Mouse (Mus musculus) intestine, embryonic 16.5 days (tissue): ENCODE data around the gene Paqr9. TPM values are rescaled to one million over a fixed set of nuclear protein-coding genes. Genes with fewer than 3 reads are reported as not detected.
A peak's percentile ranks its signal among the peaks of the same experiment; 100 is the strongest.

ENCODE experiments used
- ATAC-seq: fragments of 200-750 bp; cut with Nextera tagmentation; 2 replicates; pipeline ENCODE4 v1.8.0; 2017; ENCODE audit warnings: moderate TSS enrichment, moderate library complexity
- H3K27ac ChIP-seq: fragments of 300-500 bp; sonication (generic); 2 replicates; pipeline ENCODE4 v1.5.1; 2014; ENCODE audit warnings: mild to moderate bottlenecking, low read length
- H3K27me3 ChIP-seq: fragments of 300-500 bp; sonication (generic); replicated peaks from 2 replicates; pipeline ENCODE4 v1.6.1; 2014; ENCODE audit warnings: low read length, control low read depth, mixed read lengths; ENCODE audit not compliant: control insufficient read depth, insufficient read depth
- H3K36me3 ChIP-seq: fragments of 300-500 bp; sonication (generic); 2 replicates; pipeline ENCODE4 v1.6.1; 2014; ENCODE audit warnings: low read length, control low read depth; ENCODE audit not compliant: control insufficient read depth, insufficient read depth
- H3K4me1 ChIP-seq: fragments of 300-500 bp; sonication (generic); 2 replicates; pipeline ENCODE4 v1.6.1; 2014; ENCODE audit warnings: low read length, control low read depth, mixed read lengths; ENCODE audit not compliant: control insufficient read depth, insufficient read depth
- H3K4me2 ChIP-seq: fragments of 300-500 bp; sonication (generic); 2 replicates; pipeline ENCODE4 v1.6.1; 2014; ENCODE audit warnings: low read depth, low read length, control low read depth
- H3K4me3 ChIP-seq: fragments of 300-500 bp; sonication (generic); 2 replicates; pipeline ENCODE4 v1.5.1; 2014; ENCODE audit warnings: mild to moderate bottlenecking, low read length
- H3K9ac ChIP-seq: fragments of 300-500 bp; sonication (generic); 2 replicates; pipeline ENCODE4 v1.6.1; 2014; ENCODE audit warnings: low read depth, low read length
- H3K9me3 ChIP-seq: fragments of 300-500 bp; sonication (generic); 2 replicates; pipeline ENCODE4 v1.6.1; 2016; ENCODE audit warnings: low read length, control low read depth; ENCODE audit not compliant: control insufficient read depth
- WGBS: fragments of 180-500 bp; shearing (Covaris S2); extraction: QIAGEN DNeasy Blood & Tissue Kit; methylation state at CpG from one replicate; pipeline ENCODE4 v1.1.7; 2014; 5-methylcytosine and 5-hydroxymethylcytosine counted together
- polyA plus RNA-seq: library from polyadenylated mRNA; unstranded; fragments of >200 nt; fragmentation: Nextera tagmentation; extraction: Ambion mirVana; gene quantifications from 2 replicates; pipeline ENCODE4 v1.2.1, GENCODE M21; 2015

Paqr9 gene
- polyA plus RNA-seq, 1 experiment from 2014 or later = 0.67 TPM

DNA sequence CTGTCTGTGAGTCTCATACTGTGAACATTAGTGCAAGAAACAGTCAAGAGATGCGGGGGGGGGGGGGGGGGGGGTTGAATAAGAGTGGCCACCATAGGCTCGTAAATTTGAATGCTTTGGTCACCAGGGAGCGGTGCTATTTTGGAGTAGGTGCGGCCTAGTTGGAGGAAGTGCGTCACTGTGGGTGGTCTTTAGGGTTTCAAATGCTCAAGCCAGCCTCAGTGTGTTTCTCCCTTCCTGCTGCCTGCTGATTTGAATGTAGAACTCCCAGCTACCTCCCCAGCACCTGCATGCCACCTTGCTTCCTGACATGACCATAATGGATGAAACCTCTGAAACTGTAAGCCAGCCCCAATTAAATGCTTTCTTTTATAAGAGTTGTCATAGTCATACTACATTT lies 26.6 kb downstream of the Paqr9 start:
- no peak overlapping the region for H3K27ac ChIP-seq
- H3K4me3 ChIP-seq = no peak overlapping the region
- H3K9me3 ChIP-seq = no peaks in the 10 kb centered on the region
- 0 out of 2 replicates have a peak, but pooled peaks cover 3% of the 10 kb centered on the region for H3K4me1 ChIP-seq
- H3K27me3 ChIP-seq = 0 out of 2 replicates have a peak, but pooled peaks cover 4% of the 10 kb centered on the region
- H3K36me3 ChIP-seq = no peaks in the 10 kb centered on the region
- no peak overlapping the region for H3K4me2 ChIP-seq
- 84% methylated on average over 5 of the region's 5 CpGs for WGBS
- no peak for ATAC-seq
- H3K9ac ChIP-seq = no peak overlapping the region

DNA sequence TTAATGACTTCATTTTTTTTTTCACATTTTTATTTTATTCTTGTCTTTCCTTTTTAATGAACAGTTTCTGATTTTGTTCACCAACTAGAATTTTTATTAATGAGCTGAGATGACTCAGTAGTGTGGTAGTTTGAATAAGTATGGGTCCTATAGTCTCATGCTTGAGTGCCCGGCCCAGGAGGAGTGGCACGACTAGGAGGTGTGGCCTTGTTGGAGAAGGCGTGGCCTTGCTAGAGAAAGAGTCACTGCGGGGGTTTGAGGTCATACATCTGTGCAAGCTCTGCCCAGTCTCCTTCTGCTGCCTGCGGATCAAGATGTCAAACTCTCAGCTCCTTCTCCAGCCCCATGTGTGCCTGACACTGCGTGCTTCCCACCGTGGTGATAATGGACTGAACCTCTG lies 28.6 kb downstream of the Paqr9 start:
- Histone ChIP-seq H3K4me2 (no peak overlapping the region), H3K9me3 (no peaks in the 10 kb centered on the region), H3K27me3 (no peaks in the 10 kb centered on the region), H3K4me1 (no peaks in the 10 kb centered on the region), H3K9ac (no peak overlapping the region), H3K36me3 (no peaks in the 10 kb centered on the region), H3K4me3 (no peak overlapping the region), H3K27ac (no peak overlapping the region)
- ATAC-seq = no peak
- WGBS = 85% methylated on average over 7 of the region's 7 CpGs

DNA sequence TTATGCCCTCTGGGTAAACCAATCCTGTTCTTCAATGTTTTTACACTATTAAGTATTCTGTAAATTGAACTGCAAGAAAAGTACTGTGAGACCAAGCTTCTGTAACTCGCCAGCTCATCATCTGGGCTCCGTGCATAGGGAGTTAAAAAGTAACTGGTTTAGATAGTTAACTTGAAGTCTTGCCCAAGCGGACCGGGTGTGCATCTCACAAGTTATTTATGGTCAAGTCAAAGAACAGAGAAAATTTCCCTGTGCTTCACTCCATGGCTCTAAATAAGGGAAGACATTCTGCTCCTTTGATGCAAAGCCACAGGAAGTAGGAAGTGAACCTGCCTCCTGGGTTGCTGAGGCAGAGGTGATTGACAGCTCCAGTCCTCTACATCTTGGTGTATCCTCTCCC lies 34.8 kb downstream of the Paqr9 start:
- H3K9ac ChIP-seq = no peak overlapping the region
- H3K4me3 ChIP-seq = no peak overlapping the region
- 61% methylated on average over 4 of the region's 4 CpGs for WGBS
- H3K27ac ChIP-seq = no peak overlapping the region
- ATAC-seq = no peak
- no peaks in the 10 kb centered on the region for H3K9me3 ChIP-seq
- H3K36me3 ChIP-seq = no peaks in the 10 kb centered on the region
- no peak overlapping the region for H3K4me2 ChIP-seq
- no peaks in the 10 kb centered on the region for H3K27me3 ChIP-seq
- peaks cover 11% of the 10 kb centered on the region for H3K4me1 ChIP-seq

DNA sequence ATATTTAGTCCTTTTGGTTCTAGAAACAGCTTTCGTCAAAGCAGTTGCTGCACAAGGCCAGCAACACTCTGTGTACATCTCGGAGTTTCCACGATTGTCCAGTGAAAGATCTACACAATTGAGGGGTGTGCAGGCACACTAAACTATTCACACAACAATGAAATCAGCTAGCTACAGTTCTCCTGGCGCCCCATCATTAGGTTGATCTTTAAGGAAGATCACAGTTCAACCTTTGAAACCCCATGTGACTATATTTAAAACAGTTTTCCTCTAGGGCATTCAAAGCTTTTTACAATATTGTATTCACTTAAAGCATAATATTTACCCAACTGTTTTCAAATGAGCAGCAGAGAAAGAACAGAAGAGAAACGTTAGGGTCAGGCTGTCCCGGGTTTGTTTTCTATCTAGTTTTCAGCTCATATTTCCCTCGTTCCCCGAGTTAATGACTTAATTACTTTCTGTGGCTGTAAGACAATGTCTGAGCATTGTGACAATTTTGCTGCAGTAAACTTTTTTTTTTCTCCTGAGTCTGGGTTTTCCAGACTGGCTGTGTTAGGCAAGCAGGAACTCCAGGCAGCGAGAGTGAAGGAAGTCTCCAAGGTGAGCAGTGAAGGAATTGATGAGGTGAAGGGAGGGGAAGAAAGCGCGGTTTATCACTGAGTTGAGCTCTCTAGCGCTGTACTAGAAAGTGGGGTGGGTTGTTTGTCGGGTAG lies 38.2 kb downstream of the Paqr9 start:
- peak overlapping the region; percentile 30 for H3K4me3 ChIP-seq

DNA sequence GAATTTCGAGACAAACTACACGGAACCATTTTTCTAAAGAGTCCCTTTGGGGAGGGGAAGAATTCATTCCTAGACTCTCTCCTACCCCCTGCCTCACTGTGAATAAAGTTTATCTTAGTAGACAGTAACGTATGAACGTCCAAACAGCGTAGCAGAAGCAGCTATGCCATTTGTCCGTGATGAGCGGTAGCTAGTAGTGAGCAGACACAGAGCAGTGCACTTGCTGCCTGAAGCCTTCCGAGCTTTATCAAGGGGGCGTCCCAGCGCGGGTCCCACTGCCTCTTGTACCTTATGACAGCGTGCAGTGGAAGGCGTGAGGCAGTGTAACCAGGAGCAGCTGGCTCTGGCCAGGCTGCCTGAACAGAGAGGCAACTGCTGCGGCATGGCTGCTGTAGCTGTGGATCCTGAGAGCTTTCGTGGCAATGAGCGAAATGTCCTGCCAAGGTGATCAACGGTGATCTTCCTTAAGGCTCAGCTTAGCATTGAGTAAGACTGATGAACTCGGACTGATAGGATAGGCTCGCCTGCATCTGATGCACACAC lies 38.8 kb downstream of the Paqr9 start:
- H3K9ac ChIP-seq = peak overlapping the region; percentile 52; the same call in 1 of the 2 replicates
- H3K27me3 ChIP-seq = no peaks in the 10 kb centered on the region
- H3K36me3 ChIP-seq = no peaks in the 10 kb centered on the region
- H3K27ac ChIP-seq = peak overlapping the region; percentile 41; the same call in 1 of the 2 replicates
- no peaks in the 10 kb centered on the region for H3K9me3 ChIP-seq
- 31% methylated on average over 19 of the region's 19 CpGs for WGBS
- H3K4me3 ChIP-seq = peak overlapping the region; percentile 30
- peaks cover 11% of the 10 kb centered on the region for H3K4me1 ChIP-seq
- peak; percentile 62 for ATAC-seq
- peak overlapping the region; percentile 57 for H3K4me2 ChIP-seq

More for the DNA sequence above, 38.2 kb downstream of the Paqr9 start:
- Histone ChIP-seq H3K27me3 (no peaks in the 10 kb centered on the region), H3K9ac (peak overlapping the region; percentile 52; the same call in 1 of the 2 replicates), H3K27ac (peak overlapping the region; percentile 51), H3K9me3 (no peaks in the 10 kb centered on the region), H3K4me1 (peaks cover 11% of the 10 kb centered on the region), H3K36me3 (no peaks in the 10 kb centered on the region), H3K4me2 (peak overlapping the region; percentile 57)
- WGBS = 28% methylated on average over 13 of the region's 13 CpGs
- ATAC-seq = peak; percentile 77

DNA sequence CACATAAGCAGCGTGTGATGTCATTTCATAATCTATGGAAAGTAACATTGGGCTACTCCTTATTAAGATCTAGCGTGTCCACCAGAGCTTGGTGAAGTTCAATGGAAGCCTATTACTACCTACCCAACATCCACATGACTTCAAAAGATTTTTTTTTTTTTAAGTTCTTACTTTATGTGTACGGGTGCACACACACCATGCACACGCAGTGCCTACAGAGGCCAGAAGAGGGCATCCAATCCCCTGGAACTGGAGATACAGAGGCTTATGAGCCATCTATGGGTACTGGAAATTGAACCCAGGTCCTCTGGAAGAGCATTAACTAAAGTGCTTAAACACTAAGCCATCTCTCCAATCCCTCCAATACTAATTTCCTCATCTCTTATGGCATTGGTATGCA lies 39.9 kb downstream of the Paqr9 start:
- Histone ChIP-seq H3K9ac (no peak overlapping the region), H3K36me3 (no peaks in the 10 kb centered on the region), H3K4me3 (no peak overlapping the region), H3K4me2 (no peak overlapping the region), H3K27me3 (no peaks in the 10 kb centered on the region), H3K9me3 (no peaks in the 10 kb centered on the region), H3K4me1 (peaks cover 11% of the 10 kb centered on the region), H3K27ac (no peak overlapping the region)
- 88% methylated on average over 4 of the region's 4 CpGs for WGBS
- no peak for ATAC-seq

DNA sequence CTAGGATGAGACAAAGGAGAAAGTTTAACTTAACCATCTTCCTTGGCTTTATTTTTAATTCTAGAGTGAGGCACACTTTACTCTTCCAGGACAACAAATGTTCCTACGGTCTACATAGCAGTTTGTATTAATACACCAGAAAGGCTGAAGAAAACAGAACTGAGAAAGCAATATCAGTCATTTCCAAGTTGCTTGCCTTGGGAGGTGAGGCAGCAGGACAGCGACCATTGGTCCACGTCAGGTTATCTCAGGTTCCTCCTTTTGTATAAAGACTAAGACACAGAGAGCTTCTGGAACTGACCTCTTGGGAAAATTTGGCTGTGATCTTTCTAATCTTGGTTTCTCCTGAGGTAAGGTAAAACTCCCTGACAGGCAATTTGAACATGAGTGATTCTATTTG lies 43.4 kb downstream of the Paqr9 start:
- no peaks in the 10 kb centered on the region for H3K36me3 ChIP-seq
- 65% methylated on average over 3 of the region's 3 CpGs for WGBS
- H3K4me2 ChIP-seq = no peak overlapping the region
- ATAC-seq = no peak
- H3K9ac ChIP-seq = no peak overlapping the region
- H3K27ac ChIP-seq = no peak overlapping the region
- peaks cover 9% of the 10 kb centered on the region for H3K4me1 ChIP-seq
- H3K4me3 ChIP-seq = no peak overlapping the region
- no peaks in the 10 kb centered on the region for H3K27me3 ChIP-seq
- H3K9me3 ChIP-seq = no peaks in the 10 kb centered on the region

DNA sequence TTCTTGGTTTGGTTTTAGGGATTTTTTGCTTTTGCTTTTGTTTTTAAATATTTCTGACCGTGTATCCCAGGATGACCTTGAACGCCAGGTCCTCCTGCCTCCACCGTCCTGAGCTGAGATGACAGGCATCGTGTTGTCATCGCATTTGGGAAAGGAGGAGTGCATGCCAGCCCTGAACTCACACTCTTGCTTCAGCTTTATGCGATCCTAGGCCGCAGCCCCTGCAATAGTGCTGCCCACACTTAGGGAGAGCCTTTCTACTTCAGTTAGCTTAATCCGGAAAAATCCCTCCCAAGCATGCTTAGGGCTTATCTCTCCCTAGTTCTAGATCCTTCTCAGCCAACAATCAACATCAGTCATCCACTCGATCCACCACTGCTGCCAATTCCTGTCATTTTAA lies 43.9 kb downstream of the Paqr9 start:
- H3K4me1 ChIP-seq = peaks cover 5% of the 10 kb centered on the region
- H3K9ac ChIP-seq = no peak overlapping the region
- no peak for ATAC-seq
- H3K4me3 ChIP-seq = no peak overlapping the region
- no peaks in the 10 kb centered on the region for H3K36me3 ChIP-seq
- no peaks in the 10 kb centered on the region for H3K9me3 ChIP-seq
- H3K27ac ChIP-seq = no peak overlapping the region
- 87% methylated on average over 9 of the region's 9 CpGs for WGBS
- no peaks in the 10 kb centered on the region for H3K27me3 ChIP-seq
- H3K4me2 ChIP-seq = no peak overlapping the region

DNA sequence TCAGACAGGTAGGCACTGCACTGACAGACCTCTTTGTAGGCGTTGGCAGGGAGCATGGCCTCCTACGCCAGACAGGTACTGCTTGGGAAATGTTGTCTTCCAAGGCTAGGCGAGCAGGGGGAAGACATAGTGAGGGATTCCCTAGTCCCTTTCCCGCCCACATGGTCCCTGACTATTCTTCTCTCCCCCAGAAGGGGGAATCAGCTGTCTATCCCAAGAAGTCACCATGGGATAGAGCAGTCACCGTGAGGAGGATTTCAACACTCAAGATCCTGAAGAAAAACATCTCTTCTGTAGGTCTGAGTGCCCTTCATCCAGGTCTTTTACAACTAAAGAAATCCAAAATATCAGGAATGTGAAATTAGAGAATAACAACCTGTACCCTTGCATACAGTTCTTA lies 47.7 kb downstream of the Paqr9 start:
- Histone ChIP-seq H3K9ac (no peak overlapping the region), H3K4me2 (no peak overlapping the region), H3K4me1 (no peaks in the 10 kb centered on the region), H3K4me3 (no peak overlapping the region), H3K9me3 (0 out of 2 replicates have a peak, but pooled peaks cover 2% of the 10 kb centered on the region), H3K27ac (no peak overlapping the region), H3K36me3 (no peaks in the 10 kb centered on the region), H3K27me3 (no peaks in the 10 kb centered on the region)
- 68% methylated on average over 5 of the region's 5 CpGs for WGBS
- no peak for ATAC-seq
